Mouse (Mus musculus): ENCODE results near the gene Rbm10. TPM values are rescaled to one million over a fixed set of nuclear protein-coding genes. Genes with fewer than 3 reads are reported as not detected.
A peak's percentile ranks its signal among the peaks of the same experiment; 100 is the strongest.

The Rbm10 gene
- polyA plus RNA-seq, 1 experiment from 2014 or later = 27.2 TPM

DNA sequence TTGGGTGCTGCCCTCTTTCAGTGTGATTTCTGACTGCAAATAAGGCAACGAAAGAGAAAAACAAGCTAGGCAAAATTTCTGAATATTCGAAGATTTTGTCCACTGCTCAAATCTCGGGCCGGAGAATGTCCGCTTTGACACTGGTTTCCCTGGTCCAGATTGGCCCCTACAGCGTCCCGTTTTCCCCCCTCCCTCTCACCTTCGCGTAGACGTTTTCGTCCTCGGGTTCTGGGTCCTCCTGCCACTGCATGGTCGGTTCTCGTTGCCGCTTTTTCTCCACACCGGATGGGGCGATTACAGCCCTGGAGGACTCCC lies 485 bp upstream of the Rbm10 start:
- Histone ChIP-seq H3K4me3 (ENCODE audit: low read depth, low read length) (peak overlapping the region; percentile 51), H3K36me3 (ENCODE audit: insufficient read depth, low read length) (no peaks in the 10 kb centered on the region), H3K9me3 (ENCODE audit: low read length) (no peaks in the 10 kb centered on the region), H3K4me2 (replicated peaks; ENCODE audit: low read depth, low read length) (peak overlapping the region; percentile 54), H3K27me3 (replicated peaks; ENCODE audit: insufficient read depth, low read length) (no peaks in the 10 kb centered on the region), H3K4me1 (ENCODE audit: insufficient read depth, low read depth, low read length) (no peaks in the 10 kb centered on the region; the same call in 1 of the 2 replicates), H3K27ac (ENCODE audit: low read length) (peak overlapping the region; percentile 82), H3K9ac (replicated peaks; ENCODE audit: low read depth) (peak overlapping the region; percentile 50; the same call in 1 of the 2 replicates)
- WGBS = 13% methylated on average over 17 of the region's 17 CpGs
- DNase-seq (ENCODE audit: low spot score) (no peak), ATAC-seq (peak; percentile 20)
- TF ChIP-seq CTCF (IDR thresholded peaks at IDR 0.05) = no peak
- TF ChIP-seq EP300 (IDR thresholded peaks at IDR 0.05) = no peak

DNA sequence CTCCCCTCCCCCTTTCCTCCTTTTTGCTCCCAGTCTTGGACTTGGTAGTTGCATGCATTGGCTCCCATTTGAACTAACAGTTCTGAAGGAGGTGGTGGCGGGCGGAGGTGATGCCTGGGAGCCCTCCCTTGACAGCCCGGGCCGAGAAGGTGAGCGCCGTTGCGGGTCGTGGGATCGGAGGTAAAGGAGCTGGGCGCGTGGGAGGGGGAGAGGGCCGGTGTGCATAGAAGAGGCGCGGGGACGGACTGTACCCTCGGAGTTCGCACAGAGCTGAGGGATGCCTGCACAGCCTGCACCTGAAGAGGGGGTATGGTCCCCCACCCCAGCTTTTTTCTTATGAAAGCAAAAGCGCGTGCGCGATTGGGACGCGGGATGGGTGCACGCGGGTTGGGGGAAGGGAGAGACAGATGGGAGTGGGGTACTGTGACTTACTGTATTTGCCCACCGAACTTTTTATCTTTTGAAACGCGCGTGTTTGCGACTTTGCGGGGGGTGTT lies 648 bp downstream of the Rbm10 start:
- TF ChIP-seq CTCF (IDR thresholded peaks at IDR 0.05) (no peak), EP300 (IDR thresholded peaks at IDR 0.05) (no peak)
- peak; percentile 14 for DNase-seq (ENCODE audit: low spot score)
- Histone ChIP-seq H3K9me3 (ENCODE audit: low read length) (no peaks in the 10 kb centered on the region), H3K4me2 (replicated peaks; ENCODE audit: low read depth, low read length) (peak overlapping the region; percentile 53), H3K27ac (ENCODE audit: low read length) (peak overlapping the region; percentile 77), H3K4me1 (ENCODE audit: insufficient read depth, low read depth, low read length) (no peaks in the 10 kb centered on the region; the same call in 1 of the 2 replicates), H3K27me3 (replicated peaks; ENCODE audit: insufficient read depth, low read length) (no peaks in the 10 kb centered on the region), H3K36me3 (ENCODE audit: insufficient read depth, low read length) (no peaks in the 10 kb centered on the region), H3K9ac (replicated peaks; ENCODE audit: low read depth) (peak overlapping the region; percentile 54), H3K4me3 (ENCODE audit: low read depth, low read length) (peak overlapping the region; percentile 67)
- 13% methylated on average over 29 of the region's 31 CpGs for WGBS
- no peak; the same call in 1 of the 2 replicates for ATAC-seq

DNA sequence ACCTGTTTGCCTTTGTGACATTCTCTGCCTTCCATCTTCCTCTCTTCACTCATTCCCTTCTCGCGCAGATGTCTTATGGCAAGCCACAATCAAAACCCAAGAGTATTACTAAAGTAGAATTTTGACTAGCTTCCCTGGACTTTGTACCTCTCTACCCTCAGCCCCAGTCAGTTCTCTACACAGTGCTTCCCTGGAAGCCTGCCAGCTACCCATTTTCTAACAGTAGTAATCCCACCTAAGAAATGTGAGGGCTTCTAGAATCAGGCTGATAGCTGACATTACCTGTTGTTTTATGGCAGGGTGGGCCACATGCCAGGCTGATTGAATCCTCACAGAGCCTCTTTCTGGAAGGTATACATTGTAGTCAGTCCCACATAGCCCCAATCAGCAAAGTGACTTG lies 20.8 kb downstream of the Rbm10 start:
- no peak for ATAC-seq

DNA sequence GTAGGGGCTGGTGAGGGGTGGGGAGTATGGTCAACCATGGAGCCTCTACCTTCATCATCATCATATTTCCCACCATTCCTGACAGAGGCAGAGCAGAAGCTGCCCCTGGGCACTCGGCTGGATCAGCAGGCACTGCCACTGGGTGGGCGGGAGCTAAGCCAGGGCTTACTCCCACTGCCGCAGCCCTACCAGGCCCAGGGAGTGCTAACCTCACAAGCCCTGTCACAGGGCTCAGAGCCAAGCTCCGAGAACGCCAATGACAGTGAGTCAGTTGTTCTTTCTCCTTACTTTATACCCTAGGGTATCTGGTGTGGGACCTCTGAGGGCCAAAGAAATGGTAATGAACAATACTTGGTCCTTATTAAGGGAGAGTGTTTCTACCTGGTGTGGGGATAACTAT lies 27.5 kb downstream of the Rbm10 start:
- Histone ChIP-seq H3K27me3 (replicated peaks; ENCODE audit: insufficient read depth, low read length) (no peaks in the 10 kb centered on the region), H3K9ac (replicated peaks; ENCODE audit: low read depth) (no peak overlapping the region), H3K27ac (ENCODE audit: low read length) (no peak overlapping the region), H3K9me3 (ENCODE audit: low read length) (no peaks in the 10 kb centered on the region), H3K4me2 (replicated peaks; ENCODE audit: low read depth, low read length) (no peak overlapping the region), H3K4me1 (ENCODE audit: insufficient read depth, low read depth, low read length) (no peaks in the 10 kb centered on the region), H3K36me3 (ENCODE audit: insufficient read depth, low read length) (no peaks in the 10 kb centered on the region), H3K4me3 (ENCODE audit: low read depth, low read length) (no peak overlapping the region)
- DNase-seq (ENCODE audit: low spot score) (no peak), ATAC-seq (no peak)
- WGBS = 74% methylated on average over 5 of the region's 5 CpGs
- TF ChIP-seq CTCF (IDR thresholded peaks at IDR 0.05) (no peak), EP300 (IDR thresholded peaks at IDR 0.05) (no peak)

More for the DNA sequence above, 20.8 kb downstream of the Rbm10 start:
- no peak overlapping the region for H3K4me3 ChIP-seq (ENCODE audit: low read depth, low read length)
- no peaks in the 10 kb centered on the region for H3K9me3 ChIP-seq (ENCODE audit: low read length)
- H3K4me1 ChIP-seq (ENCODE audit: insufficient read depth, low read depth, low read length) = no peaks in the 10 kb centered on the region
- WGBS = 92% methylated on average over 2 of the region's 2 CpGs
- H3K9ac ChIP-seq (replicated peaks; ENCODE audit: low read depth) = no peak overlapping the region
- no peaks in the 10 kb centered on the region for H3K36me3 ChIP-seq (ENCODE audit: insufficient read depth, low read length)
- TF ChIP-seq CTCF (IDR thresholded peaks at IDR 0.05) = no peak
- no peak for TF ChIP-seq EP300 (IDR thresholded peaks at IDR 0.05)
- DNase-seq (ENCODE audit: low spot score) = no peak
- H3K27me3 ChIP-seq (replicated peaks; ENCODE audit: insufficient read depth, low read length) = no peaks in the 10 kb centered on the region
- no peak overlapping the region for H3K4me2 ChIP-seq (replicated peaks; ENCODE audit: low read depth, low read length)
- no peak overlapping the region for H3K27ac ChIP-seq (ENCODE audit: low read length)

DNA sequence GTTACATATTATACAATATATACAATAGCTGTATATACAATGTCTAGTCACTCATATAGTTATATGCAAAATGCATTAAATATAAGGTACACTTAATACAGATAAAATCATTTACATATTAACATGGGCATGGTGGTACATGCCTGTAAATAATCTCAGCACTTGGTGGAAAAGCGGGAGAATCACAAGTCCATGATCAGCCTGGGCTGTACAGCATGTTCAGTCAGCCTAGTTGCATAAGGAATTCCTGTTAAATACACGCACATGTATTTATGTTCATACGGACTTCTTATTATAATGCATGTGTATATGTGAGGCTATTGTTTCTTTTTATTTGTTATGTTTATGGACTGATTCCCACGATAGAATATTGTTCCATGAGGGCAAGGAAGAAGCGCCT lies 40.3 kb downstream of the Rbm10 start:
- no peaks in the 10 kb centered on the region for H3K9me3 ChIP-seq (ENCODE audit: low read length)
- ATAC-seq (no peak), DNase-seq (ENCODE audit: low spot score) (no peak)
- 21% methylated on average over 5 of the region's 5 CpGs for WGBS
- TF ChIP-seq CTCF (IDR thresholded peaks at IDR 0.05) (no peak), EP300 (IDR thresholded peaks at IDR 0.05) (no peak)
- no peaks in the 10 kb centered on the region for H3K4me1 ChIP-seq (ENCODE audit: insufficient read depth, low read depth, low read length)
- no peaks in the 10 kb centered on the region for H3K36me3 ChIP-seq (ENCODE audit: insufficient read depth, low read length)
- peak overlapping the region; percentile 66 for H3K4me2 ChIP-seq (replicated peaks; ENCODE audit: low read depth, low read length)
- no peak overlapping the region for H3K27ac ChIP-seq (ENCODE audit: low read length)
- H3K9ac ChIP-seq (replicated peaks; ENCODE audit: low read depth) = no peak overlapping the region
- no peaks in the 10 kb centered on the region for H3K27me3 ChIP-seq (replicated peaks; ENCODE audit: insufficient read depth, low read length)
- no peak overlapping the region for H3K4me3 ChIP-seq (ENCODE audit: low read depth, low read length)

DNA sequence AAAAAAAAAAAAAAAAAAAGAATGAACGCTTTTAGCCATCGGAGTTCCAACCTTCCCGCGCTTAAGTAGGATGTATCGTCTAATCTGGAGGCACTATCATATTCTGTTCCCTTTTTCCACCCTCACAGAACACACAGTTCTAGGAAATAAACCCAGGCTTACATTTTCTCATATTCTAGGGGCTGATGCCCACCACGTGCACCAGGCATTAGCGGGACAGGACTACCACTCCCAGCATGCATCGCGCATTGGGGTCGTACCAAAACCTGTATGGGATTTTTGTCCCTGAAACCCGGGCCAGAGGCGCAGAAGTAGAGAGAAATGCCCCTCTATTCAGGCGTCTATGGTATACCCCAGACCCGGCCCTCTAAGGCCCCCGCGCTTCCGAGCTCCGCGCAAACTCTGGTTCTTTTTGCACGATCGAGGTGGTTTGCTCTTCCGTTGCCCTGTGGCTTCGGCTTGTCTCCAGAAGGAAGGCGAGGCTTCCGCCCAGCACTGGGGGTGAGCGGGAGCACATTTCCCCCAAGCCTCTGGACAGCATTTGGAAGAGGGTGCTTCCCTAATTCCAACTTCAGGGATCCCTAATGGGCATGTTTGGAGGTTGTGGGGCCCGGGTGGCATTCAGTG lies 40.8 kb downstream of the Rbm10 start, which contains the start of gene Uba1:
Gene Uba1, plus strand, starts transcription at position 301 of the 627 bp plus-strand sequence.
- no peaks in the 10 kb centered on the region for H3K36me3 ChIP-seq (ENCODE audit: insufficient read depth, low read length)
- ATAC-seq (peak; percentile 84), DNase-seq (ENCODE audit: low spot score) (peak; percentile 85)
- H3K4me2 ChIP-seq (replicated peaks; ENCODE audit: low read depth, low read length) = peak within 1 kb of the TSS; percentile 66
- WGBS = 18% methylated on average over 27 of the region's 27 CpGs
- peak within 1 kb of the TSS; percentile 26; the same call in 1 of the 2 replicates for H3K27ac ChIP-seq (ENCODE audit: low read length)
- H3K4me1 ChIP-seq (ENCODE audit: insufficient read depth, low read depth, low read length) = no peaks in the 10 kb centered on the region
- TF ChIP-seq CTCF (IDR thresholded peaks at IDR 0.05) = no peak
- no peak for TF ChIP-seq EP300 (IDR thresholded peaks at IDR 0.05)
- H3K27me3 ChIP-seq (replicated peaks; ENCODE audit: insufficient read depth, low read length) = no peaks in the 10 kb centered on the region
- peak within 1 kb of the TSS; percentile 26; the same call in 1 of the 2 replicates for H3K9ac ChIP-seq (replicated peaks; ENCODE audit: low read depth)
- H3K9me3 ChIP-seq (ENCODE audit: low read length) = no peaks in the 10 kb centered on the region
- peak within 1 kb of the TSS; percentile 44 for H3K4me3 ChIP-seq (ENCODE audit: low read depth, low read length)

Measured in lung, postnatal 0 days (tissue).